Mouse (Mus musculus) T-helper 2 cell (primary cell): ENCODE results near the gene 4933406M09Rik.

Experiments
- in situ Hi-C: fragments of 300-600 bp; cut with MboI, MseI; formaldehyde crosslinking; loops from one replicate; pipeline ENCODE4 v1.15.1; 2025; ENCODE audit warnings: high pct_unique_total_duplicates

4933406M09Rik gene

DNA sequence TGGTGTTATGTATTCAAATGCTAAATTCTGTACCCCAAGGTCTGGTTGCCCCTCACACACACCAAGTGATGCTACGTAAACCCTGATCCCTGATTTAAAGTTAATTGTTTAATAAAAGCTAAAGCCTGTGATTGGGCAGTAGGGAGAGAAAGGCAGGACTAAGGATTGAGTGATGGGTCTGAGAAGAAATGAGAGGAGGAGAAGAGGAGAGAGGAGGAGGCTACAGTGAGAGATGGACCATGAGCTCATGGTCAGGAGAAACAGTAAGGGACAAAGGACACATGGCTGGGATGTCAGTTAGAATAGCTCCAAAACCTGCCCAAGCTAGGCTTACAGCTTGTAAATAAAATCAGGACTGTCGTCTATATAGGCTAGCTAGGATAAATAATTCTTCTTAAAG, 4.7 kb upstream of the 4933406M09Rik start:
- in situ Hi-C loops: no loop called here

DNA sequence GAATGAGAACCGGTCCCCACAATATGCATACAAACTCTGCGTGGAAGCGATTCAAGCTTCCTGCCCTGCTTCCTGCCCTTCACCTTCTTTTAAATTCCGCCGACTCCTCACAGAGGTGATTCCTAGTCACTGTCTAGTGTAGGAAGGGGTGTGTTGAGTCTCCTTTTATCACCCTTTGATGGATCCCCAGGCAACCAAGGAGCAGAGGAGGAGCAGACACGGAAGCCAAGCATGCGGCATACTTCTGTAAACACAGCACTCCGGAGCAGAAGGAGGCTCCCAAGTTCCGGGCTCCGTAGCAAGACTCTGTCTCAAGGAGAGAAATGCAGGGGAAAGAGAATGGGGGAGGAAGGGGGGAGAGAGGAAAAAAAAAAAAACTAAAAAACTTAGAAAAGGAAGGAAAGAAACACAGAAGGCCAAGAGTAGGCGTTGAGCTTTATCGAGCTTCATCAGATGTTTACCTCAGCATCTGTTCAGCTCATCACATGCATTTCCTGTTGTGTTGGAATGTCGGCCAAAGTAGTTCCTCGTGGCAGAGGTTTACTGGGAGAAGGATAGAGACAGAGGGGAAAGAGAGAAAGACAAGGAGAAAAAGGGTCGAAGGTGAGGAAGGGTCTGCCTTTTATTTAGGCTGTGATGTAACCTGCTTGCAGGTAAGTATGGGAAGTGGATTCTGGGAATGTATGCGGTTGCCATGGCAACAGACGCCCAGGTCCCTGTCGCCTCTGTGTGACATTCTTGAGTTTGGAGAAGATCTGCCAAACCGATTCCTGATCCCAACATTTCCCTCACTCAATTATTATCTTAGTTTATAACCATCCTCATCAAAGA, 3.7 kb upstream of the 4933406M09Rik start:
- in situ Hi-C loops: no loop called here

DNA sequence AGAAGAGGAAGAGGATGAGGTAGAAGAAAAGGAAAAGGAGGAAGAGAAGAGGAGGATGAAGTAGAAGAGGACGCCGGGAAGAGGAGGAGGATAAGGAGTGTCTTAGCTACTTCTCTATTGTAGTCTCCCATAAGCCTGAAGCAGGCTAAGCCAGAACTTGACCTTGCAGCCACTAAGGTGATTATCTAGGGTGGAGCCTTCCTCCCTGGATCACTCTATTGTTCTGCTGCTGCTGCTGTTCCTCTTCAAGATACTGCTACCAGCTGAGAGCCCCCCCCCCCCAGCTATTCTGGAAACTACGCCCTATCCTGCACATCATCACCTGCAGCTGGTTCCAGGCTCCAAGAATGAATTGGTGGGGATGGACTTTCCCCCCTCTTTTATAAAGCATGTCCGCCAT, 1.2 kb upstream of the 4933406M09Rik start:
- in situ Hi-C loops: no loop called here

DNA sequence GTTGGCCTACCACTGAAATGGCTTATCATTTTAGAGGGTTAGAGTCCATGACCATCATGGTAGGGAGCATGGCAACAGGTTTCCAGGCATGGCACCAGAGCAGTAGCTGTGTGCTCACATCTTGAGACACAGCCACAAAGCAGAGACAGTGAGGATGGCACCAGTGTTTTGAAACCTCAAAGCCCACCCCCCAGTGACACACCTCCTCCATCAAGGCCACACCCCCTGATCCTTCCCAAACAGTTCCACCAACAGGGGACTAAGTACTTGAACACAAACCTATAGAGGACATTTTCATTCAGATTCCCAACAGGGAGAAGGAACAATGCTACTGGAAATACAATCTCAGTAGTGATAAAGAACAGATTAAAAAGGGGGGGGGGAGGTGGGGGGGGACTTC, 564 bp upstream of the 4933406M09Rik start:
- in situ Hi-C loops: no loop called here

DNA sequence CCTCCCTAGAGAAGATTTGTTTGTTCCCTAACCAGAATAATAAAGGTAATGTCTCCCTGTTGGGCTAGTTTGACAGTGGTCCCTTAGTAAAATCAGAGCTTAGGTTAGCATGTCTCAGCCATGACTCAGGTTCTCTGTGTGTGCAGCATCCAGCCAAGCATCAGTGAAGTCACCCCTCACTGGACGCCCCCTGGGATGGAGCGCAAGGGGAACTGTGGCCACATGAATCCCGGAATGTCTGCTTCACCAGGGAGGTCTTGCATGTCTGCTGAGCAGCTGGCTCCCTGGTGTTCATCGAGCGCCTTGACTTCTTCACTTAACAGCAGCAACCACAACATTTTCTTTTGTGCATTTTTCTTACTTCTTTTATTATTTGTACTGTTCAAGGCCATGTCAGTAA, 8.1 kb downstream of the 4933406M09Rik start:
- in situ Hi-C loops: no loop called here

DNA sequence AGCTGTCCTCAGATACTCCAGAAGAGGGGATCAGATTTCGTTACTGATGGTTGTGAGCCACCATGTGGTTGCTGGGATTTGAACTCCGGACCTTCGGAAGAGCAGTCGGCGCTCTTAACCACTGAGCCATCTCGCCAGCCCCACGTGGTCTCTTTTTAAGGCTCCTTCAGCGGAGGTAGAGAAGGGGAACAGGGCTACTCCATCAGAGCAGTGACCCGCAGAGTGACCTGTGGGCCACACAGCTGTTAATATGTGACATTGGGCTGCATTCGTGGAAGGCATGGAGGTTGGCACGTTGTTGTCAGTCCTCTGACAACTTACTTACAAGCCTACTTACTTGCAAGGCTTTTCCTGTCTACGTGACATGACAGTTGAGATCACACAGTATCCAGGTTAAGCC, 12.5 kb downstream of the 4933406M09Rik start:
- in situ Hi-C loops: no loop called here

DNA sequence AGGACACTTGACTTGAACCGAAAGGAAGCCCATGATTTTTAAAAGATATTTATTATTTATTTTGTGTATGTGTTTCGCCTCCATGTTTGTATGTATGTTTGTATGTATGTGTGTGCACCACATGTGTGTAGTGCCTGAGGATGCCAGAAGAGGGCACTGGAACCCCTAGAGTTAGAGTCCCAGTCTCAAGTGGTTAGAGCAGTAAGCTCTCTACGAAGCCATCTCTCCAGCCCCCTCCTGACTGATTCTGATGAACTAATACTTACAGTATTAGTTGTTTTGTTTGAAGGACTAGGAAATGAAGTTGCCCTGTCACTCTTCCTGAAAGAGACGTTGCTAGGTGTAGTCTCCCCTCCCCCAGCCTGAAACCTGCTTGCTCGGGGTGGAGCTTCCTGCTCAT, 14.0 kb downstream of the 4933406M09Rik start:
- in situ Hi-C loops: no loop called here

DNA sequence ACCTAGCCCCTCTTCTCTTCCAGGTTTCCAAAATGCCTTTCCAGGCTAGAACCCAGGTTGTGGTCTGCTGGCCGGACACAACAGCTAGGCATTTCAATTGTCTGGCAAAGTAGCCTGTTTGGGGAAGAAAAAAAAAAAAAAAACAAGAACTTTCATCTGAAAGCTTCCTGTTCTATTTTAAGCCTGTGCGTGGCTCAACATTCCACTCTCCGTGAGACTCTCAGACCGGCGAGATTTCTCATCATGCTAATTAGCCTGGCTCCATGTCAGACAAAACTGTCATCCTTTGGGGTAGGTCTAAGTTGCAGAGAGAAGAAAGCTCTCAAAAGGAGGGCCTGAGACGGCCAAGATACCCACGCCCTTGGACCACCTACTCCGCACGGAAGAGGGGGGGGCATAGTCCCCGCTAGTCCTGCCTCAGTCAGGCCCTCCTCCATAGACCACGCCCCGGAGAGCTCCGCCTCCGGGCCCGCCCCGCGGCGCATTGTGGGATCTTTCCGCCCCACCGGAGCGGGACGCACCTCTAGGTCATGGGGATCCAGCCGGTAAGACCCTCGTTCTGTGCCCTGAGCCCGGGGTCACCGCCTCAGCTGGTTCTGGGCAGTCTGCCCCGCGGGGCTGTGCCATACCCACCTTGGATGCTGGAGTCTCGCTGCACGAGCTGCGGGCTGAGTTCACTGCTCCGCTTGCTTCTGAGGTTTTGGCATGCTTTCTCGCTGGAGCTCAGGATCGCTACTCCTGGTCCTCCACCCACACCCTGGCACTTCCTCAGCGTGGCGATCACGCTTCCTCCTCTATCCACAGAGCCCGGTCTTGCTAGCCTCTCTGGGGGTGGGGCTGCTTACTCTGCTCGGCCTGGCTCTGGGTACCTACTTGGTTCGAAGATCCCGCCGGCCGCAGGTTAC, 20.0 kb downstream of the 4933406M09Rik start, which contains the start of gene Cyb5r1:
Gene Cyb5r1, plus strand, starts transcription at position 51 of the 905 bp plus-strand sequence.
- in situ Hi-C loops: loop anchor here (5.0 kb wide), 1 partner anchor 43 kb away; the partner anchor contains the start of gene Tmem183a

DNA sequence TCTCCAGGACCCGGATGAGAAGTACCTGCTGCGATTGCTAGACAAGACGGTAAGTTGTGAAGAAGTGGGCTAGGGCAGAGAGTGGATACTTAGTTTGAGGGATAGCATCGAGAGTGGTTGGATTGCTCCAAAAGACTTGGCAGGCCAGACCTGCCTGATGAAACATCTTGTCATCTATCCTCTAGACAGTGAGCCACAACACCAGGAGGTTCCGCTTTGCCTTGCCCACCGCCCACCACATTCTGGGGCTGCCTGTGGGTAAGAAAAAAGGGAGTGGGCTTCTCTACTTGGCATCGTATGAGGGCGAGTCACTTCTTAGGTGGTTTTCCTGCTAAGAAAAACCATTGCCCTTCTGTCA, 20.7 kb downstream of the 4933406M09Rik start:
- in situ Hi-C loops: loop anchor here (5.0 kb wide), 1 partner anchor 44 kb away; the partner anchor contains the start of gene Tmem183a

DNA sequence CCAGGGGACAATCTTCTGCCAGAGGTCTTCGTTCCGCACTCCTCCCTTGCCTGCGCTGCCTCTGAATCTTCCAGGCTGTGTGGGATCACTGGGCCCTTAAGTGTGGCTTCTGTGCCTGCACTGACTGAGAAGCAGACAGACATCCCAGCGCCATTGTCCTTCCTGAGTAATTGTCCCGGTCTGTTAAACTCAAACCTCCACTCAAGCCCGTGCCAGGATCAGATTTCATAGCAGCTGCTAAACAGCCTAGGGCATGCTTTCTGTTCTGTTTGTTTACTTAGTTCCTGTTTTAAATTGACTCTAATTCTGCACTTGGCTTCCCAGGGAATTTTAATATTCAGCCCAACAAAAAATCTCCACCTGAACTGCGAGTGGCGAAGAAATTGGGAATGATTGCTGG, 22.3 kb downstream of the 4933406M09Rik start:
- in situ Hi-C loops: loop anchor here (5.0 kb wide), 1 partner anchor 46 kb away; the partner anchor contains the start of gene Tmem183a

DNA sequence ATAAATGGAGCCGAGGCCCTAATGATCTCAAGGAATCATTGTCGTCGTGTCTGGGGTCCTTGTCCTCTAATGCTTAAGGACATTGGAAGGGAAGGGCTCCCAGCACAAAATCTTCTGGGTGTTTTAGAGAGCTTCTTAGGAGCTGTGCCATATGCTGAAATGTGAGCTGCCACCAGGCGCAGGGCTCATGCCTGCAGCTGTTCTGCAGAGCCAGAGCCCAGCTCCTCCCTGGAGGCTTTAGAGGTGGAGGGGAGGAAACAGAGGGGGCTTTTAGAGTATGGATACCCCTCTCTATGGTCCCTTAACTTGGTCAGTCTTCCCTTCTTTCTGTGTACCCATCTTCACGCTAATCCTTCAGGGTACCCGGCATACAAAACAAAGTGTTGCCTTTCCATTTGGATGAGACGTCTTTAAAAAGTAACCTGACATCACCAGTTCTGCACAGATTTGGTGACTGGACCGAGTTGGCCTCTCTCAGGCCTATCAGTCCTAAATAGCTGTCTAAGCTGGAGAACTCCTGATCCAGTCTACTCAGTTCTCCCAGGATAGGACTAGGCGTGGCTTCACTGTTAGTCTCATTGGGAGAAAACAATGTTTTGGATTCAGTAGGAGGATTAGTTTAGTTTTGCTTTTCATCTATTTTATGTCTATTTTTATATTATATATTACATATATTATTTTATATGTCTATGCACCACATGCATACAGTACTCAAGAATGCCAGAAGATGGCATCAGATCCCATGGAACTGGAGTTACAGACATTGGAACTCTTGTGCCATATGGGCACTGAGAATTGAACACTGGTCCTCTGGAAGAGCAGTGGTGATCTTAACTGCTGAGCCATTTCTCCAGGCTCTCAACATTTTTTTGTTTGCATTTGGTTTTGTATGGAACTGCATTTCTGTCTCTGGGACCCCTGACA, 26.2 kb downstream of the 4933406M09Rik start:
- in situ Hi-C loops: no loop called here

DNA sequence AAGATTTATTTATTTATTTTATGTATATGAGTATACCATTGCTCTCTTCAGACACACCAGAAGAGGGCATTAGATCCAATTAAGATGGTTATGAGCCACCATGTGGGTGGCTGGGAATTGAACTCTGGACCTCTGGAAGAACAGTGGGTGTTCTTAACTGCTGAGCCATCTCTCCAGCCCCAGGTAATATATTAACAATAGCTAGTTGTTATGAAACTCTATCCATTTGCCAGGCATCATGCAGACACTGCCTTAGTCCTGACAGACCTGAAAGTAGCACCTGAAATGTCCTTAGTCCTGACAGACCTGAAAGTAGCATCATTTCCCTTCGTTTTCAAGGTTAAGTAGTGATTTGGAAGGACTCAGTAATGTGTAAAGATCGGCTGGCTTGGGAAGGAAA, 28.3 kb downstream of the 4933406M09Rik start:
- in situ Hi-C loops: no loop called here

DNA sequence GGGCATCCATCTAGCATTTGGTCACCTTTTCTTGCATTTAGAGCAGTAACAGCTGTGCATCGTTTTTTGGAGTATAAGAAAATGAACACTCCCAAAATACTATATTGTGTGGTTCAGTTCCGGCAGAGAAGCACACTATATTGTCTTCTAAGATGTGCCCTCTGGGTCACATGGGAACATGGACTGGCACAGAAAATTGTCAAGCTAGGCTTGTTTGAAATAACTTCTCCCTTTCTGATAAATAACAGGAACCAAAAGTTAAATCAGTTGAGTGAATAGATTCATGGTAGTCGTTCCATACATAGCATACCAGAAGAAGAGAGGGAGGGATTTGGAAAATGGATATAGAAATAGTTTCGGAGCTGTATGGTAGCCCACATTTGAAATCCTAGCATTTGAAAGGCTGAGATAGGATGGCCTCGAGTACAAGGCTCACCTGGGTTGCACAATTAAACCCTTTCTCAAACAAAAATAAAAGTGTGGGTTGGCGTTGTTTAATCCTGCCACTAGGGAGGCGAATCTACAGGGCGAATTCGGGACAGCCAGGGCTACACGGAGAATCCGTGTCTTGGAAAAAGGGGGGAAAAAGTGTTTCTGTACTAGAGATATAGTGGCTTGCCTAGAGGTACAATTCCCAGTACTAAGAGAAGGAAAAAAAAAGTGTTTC, 28.9 kb downstream of the 4933406M09Rik start:
- in situ Hi-C loops: no loop called here

DNA sequence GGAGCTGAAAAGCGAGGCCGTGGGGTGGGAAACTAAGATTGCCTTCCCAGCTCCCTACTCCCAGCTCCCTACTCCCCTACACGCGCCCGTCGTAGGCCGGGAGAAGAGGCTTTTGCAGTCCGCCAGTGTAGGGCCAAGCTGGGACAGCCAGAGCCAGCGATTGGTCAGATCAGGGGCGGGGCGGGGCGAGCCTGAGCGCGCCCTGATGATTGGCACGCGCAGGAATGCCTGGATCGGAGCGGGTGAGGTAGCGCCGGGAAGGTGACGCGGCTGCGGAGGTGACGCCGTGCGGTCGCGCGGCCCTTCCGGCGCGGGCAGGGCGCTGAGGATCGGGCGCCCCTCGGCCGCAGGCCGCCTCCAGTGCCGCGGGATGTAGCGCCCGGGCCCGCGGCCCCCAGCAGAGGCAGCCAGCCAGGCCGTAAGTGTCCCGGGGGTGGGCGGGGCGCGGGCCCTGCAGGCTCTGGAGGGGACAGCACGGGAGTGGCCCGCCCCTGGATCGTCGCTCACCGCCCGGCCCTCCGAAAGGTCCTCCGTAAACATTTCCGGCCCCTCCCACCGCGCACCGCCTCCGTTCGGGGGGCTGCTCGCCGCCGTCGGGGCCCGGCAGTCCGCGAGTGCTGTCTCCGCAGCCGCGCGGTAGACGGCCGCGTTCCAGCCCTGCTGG, 29.6 kb downstream of the 4933406M09Rik start, which contains the start of gene Adipor1:
Gene Adipor1, plus strand, starts transcription at position 211 of the 664 bp plus-strand sequence.
- in situ Hi-C loops: no loop called here

DNA sequence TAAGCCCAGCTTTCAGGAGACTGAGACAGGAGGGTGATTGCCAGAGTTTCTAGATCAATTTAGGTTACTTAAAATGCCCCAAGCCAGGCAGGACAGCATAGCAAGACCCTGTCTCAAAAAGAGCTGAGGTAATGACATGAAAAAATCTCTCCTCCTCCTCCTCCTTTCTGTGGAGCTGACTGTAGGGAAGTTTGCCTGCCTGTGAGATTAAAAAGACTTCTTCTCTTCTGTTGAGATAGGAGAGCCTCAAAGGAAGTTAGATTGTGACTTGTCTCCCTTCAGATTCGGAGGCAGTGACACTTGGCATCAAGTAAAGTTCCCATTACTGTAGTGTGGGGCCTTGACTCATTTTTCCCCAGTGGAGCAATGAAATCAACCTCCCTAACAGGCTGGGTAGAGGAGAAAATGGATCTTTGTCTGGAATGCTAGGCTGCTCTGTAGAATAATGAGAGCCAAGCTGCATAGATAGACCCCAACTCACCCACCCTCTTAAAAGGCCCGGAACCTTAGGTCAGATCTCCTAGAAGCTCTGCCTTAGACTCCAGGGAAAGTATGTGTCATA, 32.8 kb downstream of the 4933406M09Rik start:
- in situ Hi-C loops: no loop called here

DNA sequence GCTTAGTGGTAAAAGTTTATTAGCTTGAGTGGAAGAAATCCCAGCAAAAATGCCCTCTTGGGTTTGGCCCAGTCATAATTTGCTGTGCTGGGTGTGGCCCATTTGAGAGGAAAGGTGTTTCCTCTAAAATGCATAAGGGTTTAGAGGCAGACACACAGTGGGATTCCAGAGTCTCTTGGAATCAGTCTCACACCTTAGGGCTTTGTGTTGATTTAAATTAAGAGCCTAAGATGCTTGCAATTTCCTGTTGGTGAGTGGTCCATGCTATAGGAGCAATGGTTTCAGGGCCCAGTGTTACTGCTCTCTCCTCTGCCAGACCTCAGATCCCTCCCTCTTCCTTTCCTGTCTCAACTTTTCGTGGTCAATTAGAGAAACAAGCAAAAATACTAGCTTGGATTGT, 33.4 kb downstream of the 4933406M09Rik start:
- in situ Hi-C loops: no loop called here

DNA sequence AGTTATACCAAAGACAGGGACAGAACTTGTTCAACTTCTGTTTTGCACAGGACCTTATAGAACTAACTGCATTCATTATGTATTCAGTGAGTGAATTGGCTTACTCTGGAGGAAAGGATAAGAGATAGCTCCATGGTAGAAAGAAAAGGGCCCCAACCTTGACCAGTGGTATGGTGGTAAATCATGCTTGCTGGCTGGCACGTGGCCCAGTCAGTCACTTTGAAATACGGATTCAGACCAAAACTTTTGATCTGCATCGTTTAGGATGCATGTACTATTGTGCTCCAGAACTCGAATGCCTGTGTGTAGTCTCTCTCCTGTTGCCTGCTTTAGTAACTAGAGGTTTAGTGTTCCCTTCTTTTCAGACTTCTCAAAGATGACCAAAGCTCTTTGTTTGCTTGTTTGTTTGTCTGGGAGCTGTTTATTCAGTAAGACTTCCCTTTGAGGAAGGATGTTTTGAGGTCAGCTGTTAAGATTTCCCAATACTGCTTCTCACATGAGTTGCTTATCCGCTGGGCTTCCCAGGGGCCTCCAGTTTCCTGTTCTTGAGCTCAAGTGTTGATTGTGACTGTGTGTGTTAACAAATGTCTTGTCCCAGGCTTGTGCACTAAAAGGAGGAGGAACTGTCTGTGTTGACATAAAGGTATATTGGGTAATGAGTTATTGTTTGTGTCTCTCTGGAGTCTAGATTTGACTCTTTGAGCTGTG, 34.2 kb downstream of the 4933406M09Rik start:
- in situ Hi-C loops: no loop called here

DNA sequence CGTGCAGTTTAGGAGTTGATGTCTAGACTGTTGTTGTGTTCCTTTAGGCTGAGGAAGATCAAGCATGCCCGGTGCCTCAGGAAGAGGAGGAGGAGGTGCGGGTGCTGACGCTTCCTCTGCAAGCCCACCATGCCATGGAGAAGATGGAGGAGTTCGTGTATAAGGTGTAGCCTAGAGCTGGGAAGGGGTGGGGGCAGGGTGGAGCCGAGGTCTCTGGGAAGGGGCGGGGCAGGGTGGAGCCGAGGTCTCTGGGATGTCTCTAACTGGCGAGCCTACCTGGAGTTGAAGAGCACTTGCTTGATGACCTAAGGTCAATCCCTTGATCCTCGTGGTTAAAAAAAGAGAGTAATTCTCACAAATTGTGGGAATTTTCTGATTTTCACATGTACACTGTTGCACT, 38.2 kb downstream of the 4933406M09Rik start:
- in situ Hi-C loops: no loop called here

DNA sequence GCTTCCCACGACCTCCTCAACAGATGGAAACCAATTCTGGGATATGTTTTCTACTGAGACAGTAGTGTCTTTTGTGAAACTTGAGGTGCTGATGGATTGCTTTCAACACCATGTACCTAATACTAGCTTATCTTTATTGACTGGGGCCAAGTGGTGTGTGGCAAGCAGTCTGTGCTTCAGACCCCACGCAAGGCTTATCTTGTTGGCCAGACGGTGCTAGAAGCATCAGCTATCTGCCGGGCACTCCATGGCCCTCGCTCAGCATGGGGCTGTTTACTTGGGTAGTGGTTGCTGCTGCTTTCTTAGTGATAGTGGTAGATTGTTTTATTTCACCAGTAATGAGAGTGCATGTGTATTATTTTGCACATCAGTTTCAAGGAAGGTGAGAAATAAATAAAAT, 40.5 kb downstream of the 4933406M09Rik start:
- in situ Hi-C loops: no loop called here
